Mouse (Mus musculus): Measurements from ENCODE around the gene Zfp365.

DNA sequence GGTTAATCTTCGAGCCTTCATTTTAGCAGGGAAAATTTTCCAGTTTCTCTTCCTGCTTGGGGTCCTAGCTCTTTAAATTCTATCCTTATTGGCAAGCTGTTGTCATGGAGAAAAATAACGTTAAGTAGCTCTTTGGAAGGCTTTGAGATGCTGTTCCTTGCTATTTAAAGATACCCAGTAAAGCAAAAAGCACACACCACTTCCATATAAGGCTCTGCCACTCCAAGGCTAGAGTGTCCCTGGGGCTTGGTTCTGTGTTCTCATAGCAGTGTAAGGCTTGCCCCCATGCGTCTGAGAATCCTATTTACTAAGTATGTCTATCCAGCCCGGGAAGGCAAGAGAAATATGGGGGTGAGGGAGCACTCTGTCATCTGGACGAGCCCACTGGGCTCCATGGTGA, 56.7 kb downstream of the Zfp365 start:
- TF ChIP-seq POLR2A (IDR thresholded peaks at IDR 0.05; ENCODE audit: low read depth, low read length): no peak
- no peak for TF ChIP-seq CTCF (conservative IDR thresholded peaks at IDR 0.05; ENCODE audit: insufficient read depth, insufficient read length, low read depth, low read length)

All from kidney, adult 2 months (tissue).